Mouse (Mus musculus) T-helper 17 cell (primary cell): ENCODE results near the gene Top2a.

Source experiments
- in situ Hi-C, 2 experiments: fragments of 300-600 bp; cut with MboI, MseI; formaldehyde crosslinking; loops; 1 replicate in 1 of 2; 2 replicates in 1 of 2; pipeline ENCODE4 v1.15.1; 2025; ENCODE audit warnings: high pct_unique_total_duplicates in 2 of 2

Top2a gene

DNA sequence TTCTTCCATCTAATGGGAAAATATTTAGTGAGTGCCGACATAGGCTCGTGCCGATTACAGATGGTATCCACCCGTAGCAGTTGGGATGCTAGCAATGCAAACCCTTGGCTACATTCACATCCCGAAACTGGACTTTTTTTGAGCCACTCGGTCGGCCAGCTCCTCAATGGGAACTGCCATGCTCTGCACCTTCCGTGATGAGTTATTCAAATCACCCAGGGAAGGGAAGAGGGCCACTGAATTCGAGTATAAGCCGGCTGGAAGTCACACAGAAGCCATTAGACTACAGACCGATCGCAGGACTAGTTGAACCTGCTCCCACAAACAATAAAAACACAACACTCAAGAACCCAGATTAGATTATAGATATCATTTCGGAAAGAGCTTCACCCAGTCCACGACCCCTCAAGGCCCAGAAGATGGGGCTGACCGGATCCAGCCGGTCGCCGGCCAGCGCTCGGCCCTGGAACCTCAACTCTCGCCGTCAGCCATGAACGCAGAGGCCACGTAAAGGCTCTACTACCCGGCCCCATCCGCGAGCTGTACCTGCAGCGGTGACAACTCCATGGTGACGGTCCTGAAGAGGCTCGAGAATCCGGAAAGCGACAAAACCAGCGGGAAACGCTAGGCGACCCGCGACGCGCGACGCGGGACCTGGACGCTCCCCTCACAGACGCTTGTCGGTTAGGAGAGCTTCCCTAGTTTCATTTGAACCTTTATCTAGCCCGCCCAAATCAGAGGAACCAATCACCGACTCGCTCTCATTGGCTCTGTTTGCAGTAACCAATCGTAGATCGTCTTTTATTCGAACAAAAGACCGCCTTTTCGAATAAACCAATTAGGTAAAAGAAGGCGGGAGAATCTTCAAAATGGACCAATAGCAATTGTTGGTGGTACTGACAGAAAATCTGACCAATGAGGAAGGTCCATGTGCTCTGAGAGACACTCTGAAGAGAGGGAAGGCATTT lies at the start of gene Top2a:
Top2a (minus strand) TSS at position 690 of the 968 bp plus-strand sequence.
- in situ Hi-C loops, result loop anchor here (5.0 to 25.0 kb wide), 3 partner anchors 124 to 1861 kb away; partner anchors contain the start of genes Cdk12 (in 1 of the 2) and Tbkbp1 (in 1 of the 2)

DNA sequence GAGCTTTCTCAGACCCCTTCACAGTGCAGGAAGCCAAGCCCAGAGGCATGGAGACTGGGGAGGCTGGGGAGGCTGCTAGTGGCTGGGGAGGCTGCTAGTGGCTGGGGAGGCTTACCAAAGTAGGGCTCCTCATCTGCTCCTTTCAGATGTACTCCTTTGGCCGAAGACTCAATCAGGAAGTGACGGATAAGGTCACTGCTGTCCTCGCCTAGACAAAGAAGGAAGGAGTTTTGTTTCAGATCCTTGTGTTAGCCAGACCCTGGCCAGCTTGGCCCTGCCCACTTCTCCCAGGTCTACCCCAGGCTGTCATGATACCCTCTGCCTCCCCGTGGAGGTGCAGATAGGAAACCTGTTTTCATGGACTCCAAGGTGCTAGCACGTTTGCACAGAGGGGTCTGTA lies 49.8 kb upstream of the Top2a start:
- in situ Hi-C loops, result no loop called here

DNA sequence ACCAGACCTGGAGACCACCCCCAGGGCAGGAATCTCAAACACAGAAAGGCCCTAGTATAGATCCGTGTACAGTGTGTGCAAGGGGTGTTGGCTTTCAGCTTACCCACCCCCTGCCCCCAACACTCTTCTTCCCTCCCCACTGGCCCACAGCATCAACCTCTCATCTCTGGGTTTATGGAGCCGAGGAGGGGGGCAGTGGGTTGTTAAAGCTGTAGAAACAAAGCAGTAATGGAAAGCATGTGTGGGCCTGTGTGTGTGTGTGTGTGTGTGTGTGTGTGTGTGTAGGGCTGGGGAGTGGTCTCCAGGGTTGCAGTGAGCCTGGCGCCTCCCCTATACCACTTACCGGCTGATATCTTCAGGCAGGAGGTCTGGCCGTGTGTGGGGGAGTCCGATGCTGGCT lies 47.9 kb upstream of the Top2a start:
- in situ Hi-C loops, result no loop called here

DNA sequence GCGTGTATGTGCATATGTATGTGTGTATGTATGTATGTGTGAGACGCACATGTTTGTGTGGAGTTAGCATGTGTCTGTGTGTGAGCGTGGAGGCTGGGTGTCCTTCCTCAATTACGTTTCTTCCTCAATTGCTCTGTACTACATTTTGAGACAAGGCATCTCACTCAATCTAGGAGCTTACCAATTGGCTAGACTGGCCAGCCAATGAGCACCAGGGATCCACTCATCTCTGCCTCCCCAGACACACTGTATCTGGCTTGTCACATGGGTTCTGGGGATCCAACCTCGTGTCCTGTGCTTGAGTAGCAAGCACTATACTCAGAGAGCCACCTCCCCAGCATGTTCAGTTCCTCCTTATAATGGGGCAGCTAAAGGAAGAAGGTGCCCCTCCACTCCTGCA lies 44.5 kb upstream of the Top2a start:
- in situ Hi-C loops, result no loop called here

DNA sequence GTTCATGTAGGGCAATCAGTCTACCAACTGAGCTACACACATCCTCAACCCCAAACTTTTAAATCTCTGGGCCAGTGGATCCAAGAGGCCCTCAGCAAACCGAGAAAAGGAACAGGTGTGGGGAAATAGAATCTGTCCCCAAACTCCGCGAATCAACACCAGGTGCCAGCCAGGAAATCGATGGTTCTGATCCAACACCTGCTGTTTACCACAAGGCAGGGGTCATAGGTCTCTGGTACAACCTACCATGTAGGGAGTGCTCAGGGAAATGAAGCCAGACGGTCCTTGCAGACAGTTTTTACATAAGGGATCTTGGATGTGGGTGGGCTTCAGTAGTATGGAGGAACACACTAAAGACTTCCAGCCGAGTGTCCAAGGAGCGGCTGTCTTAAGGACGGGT lies 43.6 kb upstream of the Top2a start:
- in situ Hi-C loops, result no loop called here

DNA sequence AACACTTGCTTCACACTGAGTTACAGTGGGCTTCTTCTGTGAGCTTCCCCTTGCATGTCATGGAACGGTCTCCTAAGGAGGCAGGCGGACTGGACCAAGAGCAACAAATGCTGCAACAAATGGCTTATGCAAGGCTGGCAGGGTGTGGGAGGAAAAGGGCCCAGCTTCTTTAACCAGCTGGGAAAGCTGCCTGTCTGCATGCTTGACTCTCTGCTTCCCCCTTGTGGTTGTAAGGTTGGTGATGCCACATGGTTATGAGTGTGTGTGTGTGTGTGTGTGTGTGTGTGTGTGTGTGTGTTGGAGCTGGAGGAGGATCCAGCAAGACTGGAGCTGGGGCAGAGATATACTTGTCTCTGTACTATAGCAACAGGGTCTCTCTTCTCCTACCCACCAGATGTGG lies 42.0 kb upstream of the Top2a start:
- in situ Hi-C loops, result no loop called here

DNA sequence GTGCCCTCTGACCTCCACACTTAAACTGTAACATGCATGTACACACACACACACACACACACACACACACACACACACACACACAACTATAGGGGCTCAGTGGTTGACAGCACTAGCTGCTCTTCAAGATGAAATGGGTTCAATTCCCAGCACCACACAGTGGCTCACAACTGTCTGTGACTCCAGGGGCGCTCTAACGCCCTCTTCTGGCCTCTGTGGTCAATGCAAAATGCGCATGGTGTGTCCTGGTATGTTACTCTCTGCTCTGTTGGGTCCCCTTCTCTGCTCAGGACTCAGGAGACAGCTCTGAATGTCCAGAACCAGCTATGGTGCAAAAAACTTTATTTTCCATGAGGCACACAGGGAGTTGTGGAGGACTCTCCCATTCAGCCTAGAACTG lies 41.4 kb upstream of the Top2a start:
- in situ Hi-C loops, result no loop called here

DNA sequence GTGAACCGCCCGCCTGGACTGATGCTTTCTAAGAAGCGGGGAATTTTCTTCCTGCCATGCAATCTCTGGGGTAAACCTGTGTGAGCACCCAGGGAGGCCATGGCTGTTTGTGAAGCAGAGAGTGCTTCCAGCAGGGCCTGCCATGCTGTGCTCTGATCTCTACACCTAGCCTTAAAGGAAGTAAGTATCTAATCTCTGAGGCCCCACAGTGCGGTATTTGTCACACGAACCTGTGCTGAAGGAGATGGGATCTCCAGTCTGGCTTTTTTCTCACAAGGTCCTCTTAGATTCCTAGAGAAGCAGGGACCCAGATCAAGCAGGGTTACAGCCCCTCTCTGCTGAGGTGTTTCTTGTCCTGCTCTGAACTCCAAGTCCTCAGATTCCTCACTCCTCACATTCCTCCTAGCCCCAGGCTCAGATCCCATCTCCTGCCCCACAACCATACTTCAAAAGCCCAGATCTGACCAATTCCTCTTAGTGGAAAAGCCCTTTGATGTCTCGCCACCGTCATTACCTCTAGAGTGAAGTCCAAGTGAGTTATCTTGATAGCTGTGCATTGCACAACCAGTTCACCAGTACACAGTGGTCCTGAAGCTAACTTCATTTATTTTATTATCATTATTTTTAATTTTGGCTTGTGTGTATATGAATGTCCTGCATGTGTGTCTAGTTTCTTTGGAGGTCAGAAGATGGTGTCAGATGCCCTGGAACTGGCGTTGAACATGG lies 39.6 kb upstream of the Top2a start:
- in situ Hi-C loops, result no loop called here

DNA sequence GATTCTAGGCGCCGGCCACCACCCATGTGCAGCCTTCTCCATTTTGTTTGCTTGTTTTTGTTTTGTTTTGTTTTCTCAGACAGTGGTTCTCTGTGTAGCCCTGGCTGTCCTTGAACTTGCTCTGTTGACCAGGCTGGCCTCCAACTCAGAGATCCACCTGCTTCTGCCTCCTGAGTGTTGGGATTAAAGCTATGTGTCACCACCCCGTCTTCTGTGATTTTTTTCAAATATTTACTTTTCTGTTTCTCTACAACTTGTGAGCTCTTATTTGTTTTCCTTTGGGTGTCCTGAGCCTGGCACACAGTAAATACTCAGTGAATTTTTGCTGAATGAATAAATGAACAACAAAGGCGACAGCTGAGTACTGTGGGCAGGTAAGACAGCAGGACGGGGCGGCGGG lies 38.7 kb upstream of the Top2a start:
- in situ Hi-C loops, result no loop called here

DNA sequence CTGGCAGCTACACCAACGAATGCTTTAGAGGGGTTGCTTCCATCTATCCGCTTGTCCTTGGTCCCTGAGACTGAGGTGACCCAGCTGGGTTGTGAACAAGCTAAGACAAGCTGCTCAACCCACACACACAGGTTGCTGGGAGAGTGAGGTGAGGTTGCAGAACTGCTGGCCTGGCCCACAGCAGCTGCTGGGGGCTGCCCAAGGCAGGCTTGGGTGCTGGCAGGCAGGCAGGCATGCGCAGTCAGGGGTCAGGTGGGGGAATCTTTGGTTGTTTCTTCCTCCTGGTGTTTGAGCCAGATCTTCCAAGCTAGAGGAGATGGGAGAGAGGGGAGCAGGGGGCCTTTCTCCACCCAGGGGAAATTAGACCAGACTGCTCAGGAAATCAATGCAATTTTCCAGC lies 36.4 kb upstream of the Top2a start:
- in situ Hi-C loops, result no loop called here

DNA sequence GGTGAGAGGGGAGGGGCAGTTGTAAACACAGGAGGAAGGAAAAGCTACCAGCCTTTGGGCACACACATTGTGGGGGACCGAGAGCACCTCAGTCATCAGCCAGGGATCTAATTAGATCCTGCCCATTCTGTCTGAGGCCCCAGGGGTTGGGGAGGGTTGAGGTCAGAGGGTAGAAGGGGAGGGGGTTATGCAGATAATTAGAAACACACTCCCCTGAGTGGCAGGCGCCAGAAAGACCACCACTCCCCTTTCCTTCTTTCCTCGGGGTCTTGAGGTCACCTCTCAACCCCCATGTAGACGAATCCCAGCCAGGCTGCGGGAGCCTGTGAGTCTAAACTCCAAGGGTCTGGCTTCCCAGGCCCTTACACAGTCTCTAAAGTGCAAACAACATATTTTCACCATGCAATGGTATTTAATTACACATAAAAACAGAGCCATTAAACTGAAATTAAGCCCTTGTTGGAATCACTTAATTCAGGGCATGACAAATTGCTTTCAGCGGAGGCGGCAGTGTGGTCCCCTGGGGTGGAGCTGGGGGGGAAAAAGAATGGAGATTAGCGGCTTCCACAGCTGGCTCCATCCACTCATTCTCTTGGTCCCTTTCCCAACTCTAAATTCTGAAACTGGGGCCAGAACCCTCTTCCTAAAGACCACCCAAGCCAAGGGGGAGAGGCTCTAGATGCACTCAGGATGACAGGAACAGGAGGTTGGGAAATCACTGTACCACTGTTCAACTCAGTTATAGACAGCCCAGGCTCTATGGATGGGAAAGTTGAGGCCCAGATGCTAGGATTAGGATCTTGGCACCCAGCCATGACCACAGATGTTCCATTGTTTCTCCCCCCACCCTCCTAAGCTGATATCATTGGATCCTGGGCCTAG lies 31.8 kb upstream of the Top2a start:
- in situ Hi-C loops, result loop anchor here in 1 of 2 experiments (5.0 kb wide), 1 partner anchor 226 kb away; no protein-coding TSS in a partner anchor

DNA sequence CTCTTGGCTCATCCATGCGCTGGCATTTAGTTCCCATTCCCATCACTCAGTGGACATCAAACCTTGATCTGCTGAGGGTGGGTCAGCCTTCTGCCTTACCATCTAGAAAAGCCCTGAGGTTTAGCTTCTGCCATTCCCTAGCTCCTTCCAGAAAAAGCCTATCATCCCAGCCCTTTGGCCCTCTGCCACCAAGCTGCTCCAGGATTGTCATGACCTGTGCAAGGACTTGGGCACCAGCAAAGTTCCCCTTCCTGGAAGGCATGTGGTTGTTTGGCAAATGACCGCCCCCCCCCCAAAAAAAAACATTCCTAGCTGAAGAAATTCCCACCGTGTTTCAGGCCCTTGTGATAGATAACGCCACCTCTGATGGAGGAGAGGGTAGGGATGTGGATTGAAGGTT lies 31.2 kb upstream of the Top2a start:
- in situ Hi-C loops, result loop anchor here in 1 of 2 experiments (5.0 kb wide), 1 partner anchor 227 kb away; no protein-coding TSS in a partner anchor

DNA sequence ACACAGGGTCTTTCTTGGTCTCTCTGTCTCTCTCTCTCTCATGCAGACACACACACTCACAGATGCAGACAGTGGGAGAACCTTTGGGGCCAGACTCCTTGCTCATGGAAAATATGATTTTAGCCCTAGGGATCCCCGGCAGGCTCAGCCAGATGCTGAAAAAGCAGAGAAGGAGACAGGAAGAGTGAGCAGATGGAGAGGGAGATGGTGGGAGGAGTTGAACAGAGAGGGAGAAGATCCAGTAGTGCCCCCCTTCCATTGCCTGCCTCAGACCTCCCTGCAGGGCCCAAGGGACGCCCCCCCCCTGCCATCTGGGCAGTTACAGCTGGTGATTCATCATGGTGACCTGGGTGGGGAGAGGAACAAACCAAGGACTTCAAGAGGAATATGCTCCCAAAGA lies 23.7 kb upstream of the Top2a start:
- in situ Hi-C loops, result loop anchor here in 1 of 2 experiments (5.0 kb wide), 1 partner anchor 50 kb away; no protein-coding TSS in a partner anchor

DNA sequence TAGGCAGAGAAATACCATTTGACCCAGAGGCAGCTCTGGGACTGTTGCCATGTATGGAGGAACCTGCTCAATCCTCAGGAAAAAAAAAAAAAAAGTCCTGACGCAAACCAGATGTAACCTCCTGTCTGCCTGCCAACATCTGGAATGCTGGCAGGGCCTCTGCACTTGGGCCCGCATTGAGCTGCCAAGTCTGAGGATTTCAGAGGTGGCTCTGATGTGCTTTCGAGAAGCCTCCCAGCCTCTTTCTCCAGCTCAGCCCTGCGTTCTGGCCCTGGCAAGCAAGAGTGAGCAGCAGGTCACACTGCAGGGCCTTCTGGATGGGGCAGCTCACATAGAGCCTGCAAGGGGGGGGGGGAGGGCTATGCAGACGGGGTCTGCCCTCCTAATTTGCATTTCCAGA lies 23.1 kb upstream of the Top2a start:
- in situ Hi-C loops, result loop anchor here in 1 of 2 experiments (5.0 kb wide), 1 partner anchor 50 kb away; no protein-coding TSS in a partner anchor

DNA sequence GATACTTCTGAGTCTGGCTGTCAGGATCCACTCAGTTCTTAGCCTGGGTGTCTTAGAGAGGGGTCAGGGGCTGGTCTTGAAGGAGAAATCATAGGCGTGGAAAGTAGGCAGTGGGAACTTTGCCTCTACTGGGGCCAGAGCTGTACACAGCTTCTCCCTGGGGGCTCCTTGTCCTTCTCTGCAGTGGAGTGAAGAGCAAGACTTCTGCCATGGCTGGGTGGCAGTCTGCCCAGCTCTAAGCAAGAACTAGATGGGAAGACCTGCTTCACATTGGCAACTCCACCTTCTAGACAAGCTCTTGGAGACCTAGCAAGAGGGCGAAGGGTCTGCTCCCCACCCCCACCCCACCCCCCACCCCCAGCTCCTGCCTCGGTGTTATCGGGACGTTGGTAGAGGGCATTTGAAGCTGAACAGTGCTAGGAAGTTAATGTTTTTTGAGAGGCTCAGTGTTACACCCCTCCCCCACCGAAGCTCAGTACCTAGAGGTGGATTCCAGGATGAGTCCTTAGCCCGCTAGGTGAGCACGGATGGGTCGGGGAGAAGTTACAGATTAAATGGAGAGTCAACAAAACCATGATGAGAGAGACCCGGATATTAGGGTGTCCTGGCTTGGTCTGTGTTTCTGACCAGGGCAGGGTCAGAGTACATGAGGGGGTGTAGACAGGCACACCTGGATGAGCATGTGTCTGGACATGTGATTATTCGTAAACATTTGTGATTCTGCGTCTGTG lies 21.3 kb upstream of the Top2a start:
- in situ Hi-C loops, result loop anchor here in 1 of 2 experiments (5.0 kb wide), 1 partner anchor 52 kb away; no protein-coding TSS in a partner anchor

DNA sequence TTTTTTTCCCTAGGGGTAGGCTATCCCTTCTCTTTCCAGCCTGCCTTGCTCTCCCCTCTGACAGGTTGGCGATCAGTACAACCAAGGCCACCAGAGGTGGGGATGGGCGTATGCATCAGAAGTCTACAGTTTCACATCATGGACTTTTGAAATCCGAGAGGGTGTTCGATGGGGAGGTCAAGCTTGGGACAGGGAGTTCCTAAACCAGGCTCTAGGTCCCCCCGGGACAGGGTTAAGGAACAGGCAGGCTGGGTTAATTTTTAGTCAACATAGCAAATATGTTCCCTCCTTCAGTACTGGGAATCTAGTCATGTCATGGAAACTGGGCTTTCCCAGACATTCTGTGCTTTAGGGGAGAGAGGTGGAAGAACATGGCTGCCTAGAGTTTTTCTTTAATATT lies 20.3 kb upstream of the Top2a start:
- in situ Hi-C loops, result loop anchor here (5.0 kb wide), 2 partner anchors 78 to 103 kb away; no protein-coding TSS in a partner anchor

DNA sequence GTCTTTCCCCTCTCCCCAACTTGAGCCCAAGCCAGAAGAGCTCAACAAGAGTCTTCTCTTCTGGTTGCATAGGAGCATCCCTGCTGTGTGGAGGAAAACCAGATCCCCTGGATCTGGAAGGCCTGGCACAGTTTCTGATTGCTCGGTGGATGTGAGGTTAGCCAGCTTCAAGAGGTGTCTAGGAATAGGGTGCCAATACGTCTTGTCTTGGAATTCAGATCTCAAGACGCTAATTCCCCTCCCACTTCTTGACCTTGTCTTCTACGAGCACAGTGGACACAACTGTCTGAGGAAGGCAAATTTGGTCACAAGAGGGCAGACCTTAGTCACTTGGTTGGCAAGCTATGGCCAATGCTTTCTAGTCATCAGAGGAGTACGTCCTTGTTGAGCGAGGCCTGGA lies 19.6 kb upstream of the Top2a start:
- in situ Hi-C loops, result loop anchor here (5.0 kb wide), 2 partner anchors 79 to 104 kb away; no protein-coding TSS in a partner anchor

DNA sequence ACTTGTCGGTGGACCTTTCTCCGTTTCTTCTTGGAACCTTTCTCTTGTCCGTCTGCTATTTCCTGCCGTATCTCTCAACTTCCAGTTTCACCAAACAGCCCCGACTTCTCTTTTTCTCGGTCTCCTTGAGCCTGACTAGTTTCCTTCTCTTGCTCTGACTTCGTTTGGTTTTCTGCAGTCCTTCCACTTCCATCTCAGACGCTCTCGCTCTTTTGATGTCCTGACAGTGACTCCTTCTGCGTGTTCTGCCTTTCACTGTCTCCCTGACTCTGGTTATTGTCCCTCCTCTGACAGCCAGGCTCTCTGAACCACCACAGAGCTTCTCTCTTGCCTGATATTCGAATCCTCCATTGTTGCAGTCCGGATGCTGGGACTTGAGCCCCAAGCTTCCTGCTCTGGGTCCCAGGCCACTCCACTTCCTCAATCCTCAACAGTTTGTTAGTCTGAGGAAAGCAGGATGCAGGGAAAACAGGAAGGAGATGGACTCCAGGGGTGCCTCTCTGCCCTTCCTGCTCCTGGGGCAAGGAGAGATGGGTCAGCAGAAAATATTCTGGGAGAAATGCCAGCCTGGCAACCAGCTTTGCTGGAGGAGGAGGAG lies 18.9 kb upstream of the Top2a start:
- in situ Hi-C loops, result loop anchor here (5.0 kb wide), 2 partner anchors 79 to 104 kb away; no protein-coding TSS in a partner anchor

DNA sequence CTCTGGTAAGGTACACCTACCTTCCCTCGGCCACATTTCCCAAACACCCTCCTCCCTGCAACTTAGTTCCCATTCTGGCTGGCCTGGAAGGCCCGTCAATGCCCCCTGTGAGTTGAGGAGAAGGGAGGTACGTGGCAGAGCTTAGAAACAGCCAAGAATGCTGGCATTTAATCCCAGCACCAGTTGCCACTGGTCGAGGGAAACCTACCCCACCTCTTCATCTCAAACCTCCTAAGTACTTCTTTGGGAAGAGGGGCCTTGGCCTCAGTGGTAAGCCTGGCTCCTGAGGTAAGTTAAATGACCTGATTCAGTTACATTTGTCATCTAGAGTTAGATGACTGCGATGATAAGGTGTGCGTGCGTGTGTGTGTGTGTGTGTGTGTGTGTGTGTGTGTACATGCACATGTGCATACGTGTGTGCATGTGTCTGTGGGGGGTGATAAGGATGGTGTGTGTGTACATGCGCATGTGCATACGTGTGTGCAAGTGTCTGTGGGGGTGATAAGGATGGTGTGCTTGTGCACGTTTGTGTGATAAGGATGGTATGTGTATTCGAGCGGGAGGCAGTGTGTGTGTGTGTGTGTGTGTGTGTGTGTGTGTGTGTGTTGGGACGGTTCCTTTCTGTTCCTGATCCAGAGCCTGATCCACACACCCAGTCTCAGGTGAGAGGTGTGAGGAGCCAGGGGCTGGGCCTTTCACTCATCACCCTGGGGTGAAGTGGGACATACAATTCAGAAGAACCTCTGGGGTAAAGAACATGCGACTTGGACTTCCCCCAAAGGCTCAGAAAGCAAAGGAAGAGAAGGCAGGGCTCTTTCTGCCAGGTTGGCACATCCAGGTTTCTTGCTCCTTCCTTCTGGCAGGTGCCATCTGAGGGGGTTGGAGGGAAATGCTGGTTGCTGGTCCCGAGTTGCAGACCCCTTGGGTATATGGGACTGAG lies 18.1 kb upstream of the Top2a start:
- in situ Hi-C loops, result loop anchor here (5.0 kb wide), 2 partner anchors 80 to 105 kb away; no protein-coding TSS in a partner anchor
